Mouse (Mus musculus) lung, adult 2 months (tissue): Measurements from ENCODE around the gene Glt8d2.

Experiments
- CTCF ChIP-seq: fragments of 200-500 bp; IDR thresholded peaks from 2 replicates; pipeline ENCODE4 v1.5.1; 2011; ENCODE audit warnings: mild to moderate bottlenecking, low read length, control low read depth; ENCODE audit not compliant: insufficient read depth
- POLR2A ChIP-seq: fragments of 200-500 bp; IDR thresholded peaks from 2 replicates; pipeline ENCODE4 v1.6.1; 2011; ENCODE audit warnings: low read depth, mild to moderate bottlenecking, control low read depth, low read length, borderline replicate concordance; ENCODE audit errors: extremely low read depth

DNA sequence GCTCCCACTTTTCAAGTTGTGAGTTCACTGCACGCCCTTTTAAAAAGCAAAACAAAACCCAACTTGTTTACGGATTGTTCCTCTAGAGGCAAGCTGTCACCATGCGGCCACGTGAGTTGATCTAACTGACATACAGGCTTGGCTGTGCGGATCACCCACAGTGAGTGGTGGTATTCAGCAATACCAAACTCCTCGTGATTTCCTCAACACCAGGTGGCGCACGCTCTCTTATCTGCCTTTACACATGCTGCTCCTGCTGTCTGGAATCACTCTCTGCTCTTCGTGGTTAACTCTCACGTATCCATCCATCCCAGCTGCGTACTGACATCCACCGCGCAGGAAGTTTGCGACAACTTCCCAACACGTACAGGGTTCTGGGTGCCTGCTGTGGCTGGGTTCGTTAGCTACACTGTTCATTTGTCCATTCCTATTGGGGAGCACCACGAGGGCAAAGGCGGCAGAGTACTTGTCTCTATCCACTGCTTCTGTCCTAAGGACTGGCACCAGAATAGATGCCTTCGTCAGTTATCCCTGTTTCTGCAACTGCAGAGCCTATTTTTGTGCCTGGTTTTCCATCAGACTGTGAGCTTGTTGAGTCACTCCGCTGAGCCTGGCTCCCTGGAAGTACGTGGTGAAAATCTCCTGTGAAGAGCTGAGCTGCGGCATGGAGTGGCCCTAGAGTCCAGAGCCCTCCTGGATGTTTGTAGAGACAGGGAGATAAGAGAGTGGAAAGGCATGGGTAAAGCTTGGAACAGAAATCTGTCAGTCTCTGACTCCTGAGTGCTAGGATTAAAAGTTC, 23.8 kb downstream of the Glt8d2 start:
- TF ChIP-seq POLR2A (no peak), CTCF (peak; percentile 81)
